Mouse (Mus musculus) lung, embryonic 15.5 days (tissue): Measurements from ENCODE around the gene Gm3371. TPM values are rescaled to one million over a fixed set of nuclear protein-coding genes. Genes with fewer than 3 reads are reported as not detected.
"Not testable (repeated sequence)": the region's sequence is repeated elsewhere in the genome, so short reads cannot be mapped to it uniquely, and the experiment has no call there.

Experiments
- ATAC-seq: fragments of 200-750 bp; cut with Nextera tagmentation; 2 replicates; pipeline ENCODE4 v1.8.0; 2017; ENCODE audit warnings: moderate number of reproducible peaks, borderline replicate concordance; ENCODE audit not compliant: low FRiP score, low TSS enrichment; ENCODE audit errors: extremely low read depth
- H3K27ac ChIP-seq: fragments of 300-500 bp; sonication (generic); 2 replicates; pipeline ENCODE4 v1.5.1; 2015; ENCODE audit warnings: moderate library complexity, mild to moderate bottlenecking, inconsistent platforms
- H3K27me3 ChIP-seq: fragments of 300-500 bp; sonication (generic); 2 replicates; pipeline ENCODE4 v1.6.1; 2015; ENCODE audit warnings: inconsistent platforms
- H3K36me3 ChIP-seq: fragments of 300-500 bp; sonication (generic); 2 replicates; pipeline ENCODE4 v1.6.1; 2015; ENCODE audit warnings: inconsistent platforms
- H3K4me1 ChIP-seq: fragments of 300-500 bp; sonication (generic); 2 replicates; pipeline ENCODE4 v1.6.1; 2015; ENCODE audit warnings: inconsistent platforms
- H3K4me2 ChIP-seq: fragments of 300-500 bp; sonication (generic); 2 replicates; pipeline ENCODE4 v1.6.1; 2015; ENCODE audit warnings: inconsistent platforms, mild to moderate bottlenecking, moderate library complexity
- H3K4me3 ChIP-seq: fragments of 300-500 bp; sonication (generic); 2 replicates; pipeline ENCODE4 v1.5.1; 2015; ENCODE audit warnings: mild to moderate bottlenecking, inconsistent platforms
- H3K9ac ChIP-seq: fragments of 300-500 bp; sonication (generic); 2 replicates; pipeline ENCODE4 v1.6.1; 2015; ENCODE audit warnings: inconsistent platforms
- H3K9me3 ChIP-seq: fragments of 300-500 bp; sonication (generic); 2 replicates; pipeline ENCODE4 v1.6.1; 2016; ENCODE audit warnings: inconsistent platforms
- WGBS: fragments of 180-500 bp; shearing (Covaris S2); methylation state at CpG from one replicate; pipeline ENCODE4 v1.1.7; 2015; 5-methylcytosine and 5-hydroxymethylcytosine counted together
- polyA plus RNA-seq: library from polyadenylated mRNA; unstranded; fragments of >200 nt; fragmentation: Nextera tagmentation; extraction: Ambion mirVana; gene quantifications from 2 replicates; pipeline ENCODE4 v1.2.1, GENCODE M21; 2015

Gm3371 gene
- not detected in 2 replicates for polyA plus RNA-seq

DNA sequence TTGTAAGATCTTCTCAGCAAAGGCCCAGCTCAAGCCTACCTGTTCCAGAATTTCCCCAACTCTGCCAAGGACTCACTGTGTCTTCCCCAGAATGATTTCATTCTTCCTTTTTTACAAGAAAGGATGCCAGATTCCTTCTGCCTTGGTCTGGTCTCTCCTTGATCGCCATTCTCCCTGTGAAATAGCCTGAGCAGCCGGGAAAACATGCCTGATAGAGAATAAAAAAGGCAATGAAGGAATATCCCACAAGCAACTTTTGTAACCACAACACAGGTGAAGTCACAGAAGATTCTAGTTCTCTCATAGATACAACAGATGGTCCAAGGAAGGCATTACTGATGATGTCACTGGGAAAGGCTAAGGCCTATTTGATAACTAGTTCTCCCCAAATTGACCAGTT, at the start of gene Gm3371:
Gene Gm3371 (minus strand): TSS at position 101 of the 400 bp plus-strand sequence.
- not testable (repeated sequence) for H3K4me2 ChIP-seq, H3K27ac ChIP-seq, H3K9ac ChIP-seq, H3K4me3 ChIP-seq, ATAC-seq, H3K36me3 ChIP-seq, H3K9me3 ChIP-seq, H3K4me1 ChIP-seq, H3K27me3 ChIP-seq
- WGBS = no CpG with 5 or more reads among the region's 2 CpGs

DNA sequence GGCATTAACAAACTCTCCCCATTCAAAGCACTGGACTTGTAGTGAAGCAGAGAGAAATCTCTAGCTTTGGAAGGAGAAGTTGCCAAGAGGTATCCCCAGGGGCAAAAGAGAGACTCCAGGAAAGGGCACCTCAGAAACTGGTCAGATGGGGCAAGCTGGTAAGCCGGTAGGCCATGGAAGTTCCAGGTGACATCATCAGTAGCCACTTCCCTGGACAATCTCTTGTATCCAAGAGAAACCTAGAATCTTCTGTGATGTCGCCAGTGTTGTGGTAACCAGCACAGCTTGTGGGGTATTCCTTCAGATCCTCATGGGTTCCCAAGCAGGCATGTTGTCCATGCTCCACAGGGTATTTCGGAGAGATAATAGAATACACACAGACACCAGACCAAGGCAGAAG, 22.8 kb upstream of the Gm3371 start, which contains the start of gene Gm8232:
Gene Gm8232 (plus strand): TSS at position 301 of the 400 bp plus-strand sequence.
- H3K9me3 ChIP-seq, H3K4me3 ChIP-seq, H3K4me1 ChIP-seq, H3K9ac ChIP-seq, H3K36me3 ChIP-seq, H3K27me3 ChIP-seq, H3K27ac ChIP-seq, H3K4me2 ChIP-seq, ATAC-seq: not testable (repeated sequence)
- WGBS = 94% methylated on average over 3 of the region's 3 CpGs

DNA sequence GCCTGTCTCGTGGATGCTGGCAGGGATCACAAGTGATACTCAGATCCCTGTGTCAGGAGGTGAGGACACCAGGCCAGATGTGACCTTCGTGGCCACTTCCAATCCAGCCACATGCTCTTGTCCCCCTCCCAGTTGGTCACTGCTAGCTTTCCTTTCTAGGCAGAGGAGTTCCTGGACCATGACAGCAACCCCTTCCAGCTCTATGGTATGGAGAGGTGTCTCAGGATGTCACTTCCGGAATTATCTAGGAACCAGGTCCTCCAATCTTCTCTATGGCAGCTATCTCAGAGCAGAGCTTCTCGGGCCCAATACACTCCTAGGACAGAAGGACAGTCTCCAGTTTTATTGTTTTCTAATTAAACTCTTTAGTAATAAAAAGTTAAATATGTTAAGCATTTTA, 26.3 kb downstream of the Gm3371 start:
- ATAC-seq, H3K36me3 ChIP-seq, H3K9me3 ChIP-seq, H3K4me1 ChIP-seq, H3K9ac ChIP-seq, H3K4me2 ChIP-seq, H3K27ac ChIP-seq, H3K4me3 ChIP-seq, H3K27me3 ChIP-seq: not testable (repeated sequence)
- WGBS = 80% methylated on average over 4 of the region's 4 CpGs

DNA sequence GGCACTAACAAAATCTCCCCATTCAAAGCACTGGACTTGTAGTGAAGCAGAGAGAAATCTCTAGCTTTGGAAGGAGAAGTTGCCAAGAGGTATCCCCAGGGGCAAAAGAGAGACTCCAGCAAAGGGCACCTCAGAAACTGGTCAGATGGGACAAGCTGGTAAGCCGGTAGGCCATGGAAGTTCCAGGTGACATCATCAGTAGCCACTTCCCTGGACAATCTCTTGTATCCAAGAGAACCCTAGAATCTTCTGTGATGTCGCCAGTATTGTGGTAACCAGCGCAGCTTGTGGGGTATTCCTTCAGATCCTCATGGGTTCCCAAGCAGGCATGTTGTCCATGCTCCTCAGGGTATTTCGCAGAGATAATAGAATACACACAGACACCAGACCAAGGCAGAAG, 45.4 kb downstream of the Gm3371 start, which contains the start of gene Gm8229:
Gene Gm8229 (plus strand): TSS at position 301 of the 400 bp plus-strand sequence.
- not testable (repeated sequence) for H3K4me1 ChIP-seq, H3K4me3 ChIP-seq, H3K9ac ChIP-seq, ATAC-seq, H3K4me2 ChIP-seq, H3K36me3 ChIP-seq, H3K27ac ChIP-seq, H3K9me3 ChIP-seq, H3K27me3 ChIP-seq
- 83% methylated on average over 4 of the region's 4 CpGs for WGBS

DNA sequence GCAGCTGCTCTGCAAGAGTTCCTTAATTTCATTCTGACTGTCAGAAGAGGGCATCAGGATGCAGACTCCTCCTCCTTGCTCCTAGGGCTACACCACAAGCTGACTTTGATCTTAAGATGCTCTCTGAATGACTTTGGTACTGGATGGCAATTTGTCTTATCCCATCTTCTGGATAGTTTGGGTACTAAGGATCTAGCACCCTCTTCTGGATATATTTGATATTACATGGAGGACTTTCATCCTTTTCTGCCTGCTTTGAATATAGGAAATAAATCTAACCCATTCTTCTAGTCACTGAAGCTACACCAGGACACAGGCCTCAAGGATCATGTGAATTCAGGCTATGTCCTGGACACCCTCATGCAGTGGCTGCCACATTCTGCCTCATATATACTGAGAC, 48.2 kb downstream of the Gm3371 start:
- not testable (repeated sequence) for H3K4me1 ChIP-seq, H3K36me3 ChIP-seq, H3K9me3 ChIP-seq, H3K4me3 ChIP-seq, H3K4me2 ChIP-seq, H3K9ac ChIP-seq, H3K27me3 ChIP-seq, H3K27ac ChIP-seq, ATAC-seq

DNA sequence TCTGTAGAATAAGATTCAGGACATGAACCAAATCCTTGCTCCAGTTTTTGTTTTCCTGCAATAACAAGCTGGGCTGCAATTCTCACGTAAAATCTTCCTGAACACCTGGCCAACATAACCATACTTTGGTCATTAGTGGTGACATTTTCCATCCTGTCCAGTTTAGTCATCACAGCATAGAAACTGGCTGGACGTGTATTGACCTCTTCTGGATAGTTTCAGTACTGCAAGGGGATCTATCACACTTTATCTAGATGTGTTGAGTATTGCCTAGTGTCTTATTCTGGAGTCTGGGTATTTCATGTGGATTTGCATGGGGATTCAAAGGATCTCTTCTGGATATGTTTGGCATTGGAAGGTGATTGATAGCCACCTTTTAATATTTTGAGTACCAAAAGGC, 49.1 kb downstream of the Gm3371 start:
- WGBS = 14% methylated on average over 2 of the region's 2 CpGs

More for the DNA sequence above, 49.1 kb downstream of the Gm3371 start:
- H3K27ac ChIP-seq, H3K4me1 ChIP-seq, H3K4me3 ChIP-seq, H3K36me3 ChIP-seq, ATAC-seq, H3K4me2 ChIP-seq, H3K9ac ChIP-seq, H3K27me3 ChIP-seq, H3K9me3 ChIP-seq: not testable (repeated sequence)

Other genes with a start within 250 kb of the Gm3371 start
- gene Gm8212, start 213.0 kb downstream of the Gm3371 start, polyA plus RNA-seq = not detected in 2 replicates
- not detected in 2 replicates for gene 4930503E14Rik, start 197.4 kb downstream of the Gm3371 start, polyA plus RNA-seq
- gene Gm8220, start 125.1 kb downstream of the Gm3371 start, polyA plus RNA-seq = not detected in 2 replicates
- not detected in 2 replicates for gene Gm5930, start 72.1 kb downstream of the Gm3371 start, polyA plus RNA-seq
- gene Gm8229, start 45.3 kb downstream of the Gm3371 start, polyA plus RNA-seq = not detected in 2 replicates
- gene Gm8232, start 22.9 kb upstream of the Gm3371 start, polyA plus RNA-seq = not detected in 2 replicates
- gene BC061237, start 81.8 kb upstream of the Gm3371 start, polyA plus RNA-seq = not detected in 2 replicates
- not detected in 2 replicates for gene Gm17093, start 107.6 kb upstream of the Gm3371 start, polyA plus RNA-seq
- gene Gm8247, start 172.5 kb upstream of the Gm3371 start, polyA plus RNA-seq = not detected in 2 replicates
- gene Gm5624, start 217.2 kb upstream of the Gm3371 start, polyA plus RNA-seq = not detected in 2 replicates